Mouse (Mus musculus): ENCODE measurements around the gene Slc7a8.

GRCm38 (mm10) chr14:54808718-54809667 is 27.2 kb upstream of the Slc7a8 start:
- TF ChIP-seq CTCF (conservative IDR thresholded peaks at IDR 0.05; ENCODE audit: insufficient read depth, insufficient read length, low read depth, low read length) (no peak), POLR2A (IDR thresholded peaks at IDR 0.05; ENCODE audit: low read depth, low read length) (no peak)
